Mouse (Mus musculus) adrenal gland, adult 18-20 months (tissue): ENCODE measurements around the gene Vcan. TPM values are rescaled to one million over a fixed set of nuclear protein-coding genes. Genes with fewer than 3 reads are reported as not detected.

Source experiments
- DNase-seq, 2 experiments: peaks; one replicate each; pipeline ENCODE4 v3.0.0; 2021 to 2022; ENCODE audit warnings: low spot score in 2 of 2
- total RNA-seq, 2 experiments: library from RNA; stranded (reverse); gene quantifications; 1 replicate in 1 of 2; 2 replicates in 1 of 2; pipeline ENCODE4 v1.2.3; 2021

The Vcan gene
- total RNA-seq, 2 experiments from 2014 or later = 1.7 to 4.7 TPM

DNA sequence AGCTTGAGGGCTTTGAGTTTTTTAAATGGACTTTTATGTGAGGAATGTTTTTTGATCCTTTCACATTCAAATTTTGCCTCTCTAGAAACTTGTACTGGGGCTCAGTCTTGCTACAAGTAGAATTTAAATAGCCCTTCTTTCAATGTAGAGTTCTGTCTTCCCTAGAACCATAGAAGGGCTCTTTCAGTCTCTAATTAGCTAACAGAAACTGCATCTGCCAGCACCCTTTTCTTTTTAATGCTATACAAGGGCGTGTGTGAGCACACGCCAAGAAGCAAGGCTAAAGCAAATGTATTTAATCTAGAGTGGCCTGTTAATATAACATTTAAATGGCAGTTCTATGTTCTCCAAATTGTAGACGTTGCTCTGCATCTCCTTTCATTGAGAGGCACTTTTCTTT is 134.9 kb downstream of the Vcan start:
- DNase-seq = no peak

Other genes with a start within 250 kb of the Vcan start
- gene Hapln1, start 202.7 kb downstream of the Vcan start, total RNA-seq = 1 to 10 TPM; 1.4 to 2.1 TPM